Mouse (Mus musculus) CH12.LX (cell line): ENCODE measurements at regions not wholly inside any gene's neighbourhood (a gene's known extent, or its start where the extent isn't known, plus 50 kb on each side); places are given as distances from the start of the nearest gene placed in this dataset.

Experiments
- DNase-seq: peaks from one replicate; pipeline ENCODE4 v3.0.0-alpha.2; 2013; ENCODE audit errors: extremely low read depth
- H3K27ac ChIP-seq: 2 replicates; pipeline ENCODE4 v1.5.1; 2012; ENCODE audit warnings: low read depth, mild to moderate bottlenecking, control low read depth, moderate library complexity; ENCODE audit not compliant: insufficient read depth
- H3K27me3 ChIP-seq: replicated peaks from 2 replicates; pipeline ENCODE3; 2012; ENCODE audit warnings: inconsistent platforms
- H3K36me3 ChIP-seq, 2 experiments: replicated peaks in 1 of 2; 2 replicates each; pipeline versions ENCODE3 to v1.6.1; 2012; ENCODE audit warnings: inconsistent platforms in 1 of 2, low read length in 1 of 2, mild to moderate bottlenecking in 1 of 2, mixed read lengths in 1 of 2, moderate library complexity in 1 of 2; ENCODE audit not compliant: control insufficient read depth in 1 of 2, insufficient read depth in 1 of 2
- H3K4me1 ChIP-seq, 2 experiments: 2 replicates each; pipeline ENCODE4 v1.6.1; 2012; ENCODE audit warnings: inconsistent platforms in 1 of 2, moderate library complexity in 1 of 2; ENCODE audit not compliant: insufficient read depth in 2 of 2, control insufficient read depth in 1 of 2
- H3K4me2 ChIP-seq: 2 replicates; pipeline ENCODE4 v1.6.1; 2012; ENCODE audit warnings: low read depth, mild to moderate bottlenecking, control low read depth; ENCODE audit not compliant: poor library complexity, insufficient read depth, severe bottlenecking
- H3K4me3 ChIP-seq, 3 experiments: fragments of 150-350 bp in 1 of 3; sonication (generic) in 1 of 3; replicated peaks in 1 of 3; 2 replicates each; pipeline versions ENCODE3 to v1.5.1; 2011 to 2012; ENCODE audit warnings: low read depth in 2 of 3, low read length in 2 of 3, mild to moderate bottlenecking in 2 of 3, moderate library complexity in 2 of 3, control low read depth in 1 of 3, improper control_type of control experiment in 1 of 3, inconsistent platforms in 1 of 3, mixed read lengths in 1 of 3; ENCODE audit not compliant: poor library complexity in 1 of 3
- H3K79me2 ChIP-seq: replicated peaks from 2 replicates; pipeline ENCODE4 v1.6.1; 2012; ENCODE audit warnings: mild to moderate bottlenecking, moderate library complexity; ENCODE audit not compliant: control insufficient read depth, poor library complexity, insufficient read depth, severe bottlenecking; ENCODE audit errors: extremely low read depth
- H3K9ac ChIP-seq: 2 replicates; pipeline ENCODE4 v1.6.1; 2012; ENCODE audit warnings: low read depth, mild to moderate bottlenecking, control low read depth, moderate library complexity; ENCODE audit not compliant: insufficient read depth
- H3K9me3 ChIP-seq: replicated peaks from 2 replicates; pipeline ENCODE3; 2012; ENCODE audit warnings: low read length, inconsistent platforms, mixed read lengths
- BHLHE40 ChIP-seq: IDR thresholded peaks from 2 replicates; pipeline ENCODE4 v1.6.1; 2011; ENCODE audit warnings: mild to moderate bottlenecking, low read depth, low read length, improper control_type of control experiment
- CHD1 ChIP-seq: IDR thresholded peaks from 2 replicates; pipeline ENCODE4 v1.6.1; 2012; ENCODE audit warnings: low read depth, low read length, improper control_type of control experiment, inconsistent platforms
- CHD2 ChIP-seq: IDR thresholded peaks from 2 replicates; pipeline ENCODE4 v1.6.1; 2011; ENCODE audit warnings: low read length, improper control_type of control experiment
- CTCF ChIP-seq, 2 experiments: IDR thresholded peaks in 1 of 2; conservative IDR thresholded peaks in 1 of 2; 2 replicates each; pipeline ENCODE4 v1.5.1; 2011 to 2012; ENCODE audit warnings: low read depth in 2 of 2, low read length in 2 of 2, improper control_type of control experiment in 1 of 2, inconsistent platforms in 1 of 2, mild to moderate bottlenecking in 1 of 2, moderate library complexity in 1 of 2
- ELF1 ChIP-seq: IDR thresholded peaks from 2 replicates; pipeline ENCODE4 v1.6.1; 2014; ENCODE audit warnings: low read depth, mild to moderate bottlenecking, inconsistent platforms, low read length, improper control_type of control experiment
- IRF4 ChIP-seq: IDR thresholded peaks from 2 replicates; pipeline ENCODE4 v1.6.1; 2014; ENCODE audit warnings: low read depth, mild to moderate bottlenecking, inconsistent platforms, low read length, improper control_type of control experiment
- JUN ChIP-seq: IDR thresholded peaks from 2 replicates; pipeline ENCODE4 v1.6.1; 2011; ENCODE audit warnings: low read depth, mild to moderate bottlenecking, low read length, improper control_type of control experiment, moderate library complexity; ENCODE audit not compliant: insufficient read depth
- NELFE ChIP-seq: IDR thresholded peaks from 2 replicates; pipeline ENCODE4 v1.6.1; 2011; ENCODE audit warnings: low read depth, low read length, improper control_type of control experiment
- NRF1 ChIP-seq: IDR thresholded peaks from 2 replicates; pipeline ENCODE4 v1.6.1; 2014; ENCODE audit warnings: low read depth, mild to moderate bottlenecking, inconsistent platforms, low read length, improper control_type of control experiment, moderate library complexity
- PAX5 ChIP-seq: IDR thresholded peaks from 2 replicates; pipeline ENCODE4 v1.6.1; 2012; ENCODE audit warnings: low read length, inconsistent platforms, mixed read lengths
- POLR2A ChIP-seq: IDR thresholded peaks from 2 replicates; pipeline ENCODE4 v1.6.1; 2011; ENCODE audit warnings: low read depth, mild to moderate bottlenecking, improper control_type of control experiment, low read length
- POLR2AphosphoS2 ChIP-seq: IDR thresholded peaks from 2 replicates; pipeline ENCODE4 v1.6.1; 2011; ENCODE audit warnings: low read depth, low read length, improper control_type of control experiment
- TBP ChIP-seq: conservative IDR thresholded peaks from 2 replicates; pipeline ENCODE4 v1.6.1; 2011; ENCODE audit warnings: low read depth, low read length, improper control_type of control experiment
- UBTF ChIP-seq: IDR thresholded peaks from 2 replicates; pipeline ENCODE4 v1.6.1; 2012; ENCODE audit warnings: low read depth, mild to moderate bottlenecking, inconsistent platforms, low read length, improper control_type of control experiment, moderate library complexity
- USF2 ChIP-seq: conservative IDR thresholded peaks from 2 replicates; pipeline ENCODE4 v1.6.1; 2011; ENCODE audit warnings: low read depth, low read length, improper control_type of control experiment
- ZC3H11A ChIP-seq: IDR thresholded peaks from 2 replicates; pipeline ENCODE4 v1.6.1; 2012; ENCODE audit warnings: low read depth, mild to moderate bottlenecking, inconsistent platforms, low read length, improper control_type of control experiment
- ZMIZ1 ChIP-seq: IDR thresholded peaks from 2 replicates; pipeline ENCODE4 v1.6.1; 2012; ENCODE audit warnings: low read depth, mild to moderate bottlenecking, inconsistent platforms, low read length, improper control_type of control experiment
- ZNF384 ChIP-seq: IDR thresholded peaks from 2 replicates; pipeline ENCODE4 v1.6.1; 2012; ENCODE audit warnings: low read depth, low read length, improper control_type of control experiment, inconsistent platforms
- dilution Hi-C: fragments of 300-500 bp; cut with MboI; formaldehyde crosslinking; loops from 2 replicates; pipeline ENCODE4 v1.14.3; 2020; ENCODE audit warnings: low sequenced_read_pairs; ENCODE audit not compliant: extremely low pct_unique_long_range_greater_than_20kb, extremely low pct_ligation_motif_present
- in situ Hi-C: fragments of 300-500 bp; cut with MboI; formaldehyde crosslinking; loops from 3 replicates; pipeline ENCODE4 v1.14.3; 2019; ENCODE audit warnings: low sequenced_read_pairs, low pct_ligation_motif_present, low pct_unique_long_range_greater_than_20kb, mixed read lengths

DNA sequence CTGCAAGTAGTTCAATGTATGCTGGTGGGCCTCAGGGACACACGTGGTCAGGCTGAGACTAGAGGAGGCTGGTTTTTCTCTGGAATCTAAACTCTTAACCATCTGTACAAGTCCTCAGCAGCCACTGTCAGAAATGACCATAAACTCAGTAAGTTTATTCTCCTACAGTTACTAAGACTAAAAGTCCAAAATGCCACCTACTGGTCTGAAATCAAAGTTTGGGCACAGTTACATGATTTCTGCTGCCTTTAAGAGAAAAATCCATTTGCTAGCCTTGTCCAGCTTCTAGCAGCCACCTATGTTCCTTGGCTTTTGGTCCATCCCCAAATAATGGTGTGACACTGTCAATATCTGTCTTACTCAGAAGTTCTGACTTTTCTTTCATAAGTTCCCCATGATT is 300.2 kb upstream of the Thbs1 start:
- in situ Hi-C loops = no loop called here
- Histone ChIP-seq H3K79me2 (no peaks in the 10 kb centered on the region), H3K4me1 (no peaks in the 10 kb centered on the region), H3K36me3 (no peaks in the 10 kb centered on the region), H3K4me2 (no peak overlapping the region), H3K9ac (no peak overlapping the region), H3K27ac (no peak overlapping the region), H3K9me3 (no peaks in the 10 kb centered on the region), H3K27me3 (no peaks in the 10 kb centered on the region), H3K4me3 (no peak overlapping the region)
- 0 out of 4 replicates have a peak, but pooled peaks of 1 of the 2 experiments have one; percentile 6 for TF ChIP-seq CTCF (conservative IDR thresholded peaks at IDR 0.05 in 1 of 2, IDR thresholded peaks at IDR 0.05 in 1 of 2; ENCODE audit: low read depth in 2 of 2, low read length in 2 of 2)
- TF ChIP-seq USF2 = no peak
- DNase-seq = no peak
- dilution Hi-C loops = no loop called here

DNA sequence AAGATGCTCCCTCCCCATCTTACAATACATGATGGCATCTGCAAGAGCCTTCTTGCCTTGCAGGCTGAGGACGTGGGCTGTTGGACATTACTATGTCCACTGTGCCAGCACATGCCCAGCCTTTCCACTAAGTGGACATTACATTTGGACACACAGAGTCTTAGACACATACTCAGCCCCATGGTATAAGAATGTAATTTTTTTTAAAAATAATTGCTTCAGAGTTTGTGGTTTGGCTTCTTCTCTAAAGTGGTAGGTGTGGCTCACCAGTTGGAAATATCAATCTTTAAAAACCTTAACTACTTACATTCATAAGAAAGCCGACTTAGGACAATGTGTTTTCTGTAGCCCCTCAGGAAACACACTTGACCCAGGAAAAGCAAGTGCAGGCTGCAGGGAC is 299.7 kb upstream of the Thbs1 start:
- Histone ChIP-seq H3K27ac (no peak overlapping the region), H3K79me2 (no peaks in the 10 kb centered on the region), H3K4me2 (no peak overlapping the region), H3K27me3 (no peaks in the 10 kb centered on the region), H3K4me1 (no peaks in the 10 kb centered on the region), H3K36me3 (no peaks in the 10 kb centered on the region), H3K9me3 (no peaks in the 10 kb centered on the region), H3K4me3 (no peak overlapping the region), H3K9ac (no peak overlapping the region)
- no peak for TF ChIP-seq BHLHE40
- no peak for TF ChIP-seq JUN
- TF ChIP-seq IRF4 = no peak
- TF ChIP-seq POLR2A = no peak
- TF ChIP-seq ZC3H11A = no peak
- TF ChIP-seq CHD2 = no peak
- no peak for TF ChIP-seq ZMIZ1
- no peak for TF ChIP-seq ZNF384
- no peak for TF ChIP-seq PAX5
- no peak for TF ChIP-seq UBTF
- TF ChIP-seq CHD1 = no peak
- TF ChIP-seq CTCF (conservative IDR thresholded peaks at IDR 0.05 in 1 of 2, IDR thresholded peaks at IDR 0.05 in 1 of 2; ENCODE audit: low read depth in 2 of 2, low read length in 2 of 2) = no peak
- no peak for TF ChIP-seq TBP
- no peak for TF ChIP-seq NELFE
- no peak for TF ChIP-seq POLR2AphosphoS2
- no peak for TF ChIP-seq ELF1
- no peak for TF ChIP-seq NRF1
- dilution Hi-C loops = no loop called here
- in situ Hi-C loops = no loop called here
- no peak for DNase-seq
